Mouse (Mus musculus): ENCODE data around the gene Tmem120b. TPM values are rescaled to one million over a fixed set of nuclear protein-coding genes. Genes with fewer than 3 reads are reported as not detected.

Tmem120b gene
- total and polyA plus RNA-seq, 2 experiments from 2014 or later = 15.3 to 17.7 TPM

GRCm38 (mm10) chr5:123083340-123084050 is 15.3 kb downstream of the Tmem120b start:
- no peak overlapping the region for H3K9ac ChIP-seq (replicated peaks; ENCODE audit: low read length)
- TF ChIP-seq CTCF (IDR thresholded peaks at IDR 0.05; ENCODE audit: low read depth) = no peak
- ATAC-seq (no peak), DNase-seq (ENCODE audit: low spot score) (no peak)
- no peaks in the 10 kb centered on the region for H3K36me3 ChIP-seq (ENCODE audit: insufficient read depth, low read length)
- no peak overlapping the region for H3K27ac ChIP-seq
- H3K4me1 ChIP-seq (ENCODE audit: insufficient read depth, low read length) = no peaks in the 10 kb centered on the region
- H3K4me3 ChIP-seq (ENCODE audit: low read length) = no peak overlapping the region
- H3K9me3 ChIP-seq (ENCODE audit: low read length) = no peaks in the 10 kb centered on the region
- H3K4me2 ChIP-seq (ENCODE audit: low read depth, low read length) = no peak overlapping the region
- H3K27me3 ChIP-seq (ENCODE audit: insufficient read depth, low read length) = no peaks in the 10 kb centered on the region
- WGBS = 69% methylated on average over 13 of the region's 13 CpGs

DNA sequence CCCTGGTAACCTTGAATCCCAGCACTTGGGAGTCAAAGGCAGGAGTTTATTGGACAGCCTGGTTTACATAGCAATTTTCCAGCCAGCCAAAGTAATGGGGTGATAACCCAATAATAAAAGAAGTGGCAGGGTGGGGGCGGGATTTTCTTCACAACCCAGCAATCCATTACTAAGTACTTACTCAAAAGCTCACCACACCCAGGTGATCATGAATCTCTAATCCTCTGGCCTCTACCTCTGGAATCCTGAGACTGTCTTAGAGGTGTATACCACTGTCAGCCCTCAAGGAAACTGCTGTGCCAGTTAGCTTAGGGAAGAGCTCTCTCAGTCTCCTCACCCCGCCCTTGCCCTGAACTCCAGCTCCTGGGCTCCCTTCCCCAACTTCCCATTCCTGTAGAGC is 18.3 kb downstream of the Tmem120b start:
- WGBS = 87% methylated on average over 2 of the region's 2 CpGs
- TF ChIP-seq CTCF (IDR thresholded peaks at IDR 0.05; ENCODE audit: low read depth) = no peak
- no peak for DNase-seq (ENCODE audit: low spot score)
- no peaks in the 10 kb centered on the region for H3K27me3 ChIP-seq (ENCODE audit: insufficient read depth, low read length)
- no peaks in the 10 kb centered on the region for H3K9me3 ChIP-seq (ENCODE audit: low read length)
- no peaks in the 10 kb centered on the region for H3K36me3 ChIP-seq (ENCODE audit: insufficient read depth, low read length)
- H3K27ac ChIP-seq = no peak overlapping the region
- no peaks in the 10 kb centered on the region for H3K4me1 ChIP-seq (ENCODE audit: insufficient read depth, low read length)
- no peak overlapping the region for H3K4me2 ChIP-seq (ENCODE audit: low read depth, low read length)
- ATAC-seq = no peak
- H3K4me3 ChIP-seq (ENCODE audit: low read length) = no peak overlapping the region
- H3K9ac ChIP-seq (replicated peaks; ENCODE audit: low read length) = no peak overlapping the region

- DNase-seq (ENCODE audit: low spot score) = no peak
- no peak for TF ChIP-seq CTCF (IDR thresholded peaks at IDR 0.05; ENCODE audit: low read depth)
- Histone ChIP-seq H3K9ac (replicated peaks; ENCODE audit: low read length) (no peak overlapping the region), H3K4me1 (ENCODE audit: insufficient read depth, low read length) (no peaks in the 10 kb centered on the region), H3K9me3 (ENCODE audit: low read length) (no peaks in the 10 kb centered on the region), H3K27ac (no peak overlapping the region), H3K36me3 (ENCODE audit: insufficient read depth, low read length) (no peaks in the 10 kb centered on the region), H3K4me3 (ENCODE audit: low read length) (no peak overlapping the region), H3K4me2 (ENCODE audit: low read depth, low read length) (no peak overlapping the region), H3K27me3 (ENCODE audit: insufficient read depth, low read length) (no peaks in the 10 kb centered on the region)
- WGBS = 90% methylated on average over 4 of the region's 4 CpGs
- no peak for ATAC-seq
Measured at GRCm38 (mm10) chr5:123088784-123089183, 20.6 kb downstream of the Tmem120b start.

DNA sequence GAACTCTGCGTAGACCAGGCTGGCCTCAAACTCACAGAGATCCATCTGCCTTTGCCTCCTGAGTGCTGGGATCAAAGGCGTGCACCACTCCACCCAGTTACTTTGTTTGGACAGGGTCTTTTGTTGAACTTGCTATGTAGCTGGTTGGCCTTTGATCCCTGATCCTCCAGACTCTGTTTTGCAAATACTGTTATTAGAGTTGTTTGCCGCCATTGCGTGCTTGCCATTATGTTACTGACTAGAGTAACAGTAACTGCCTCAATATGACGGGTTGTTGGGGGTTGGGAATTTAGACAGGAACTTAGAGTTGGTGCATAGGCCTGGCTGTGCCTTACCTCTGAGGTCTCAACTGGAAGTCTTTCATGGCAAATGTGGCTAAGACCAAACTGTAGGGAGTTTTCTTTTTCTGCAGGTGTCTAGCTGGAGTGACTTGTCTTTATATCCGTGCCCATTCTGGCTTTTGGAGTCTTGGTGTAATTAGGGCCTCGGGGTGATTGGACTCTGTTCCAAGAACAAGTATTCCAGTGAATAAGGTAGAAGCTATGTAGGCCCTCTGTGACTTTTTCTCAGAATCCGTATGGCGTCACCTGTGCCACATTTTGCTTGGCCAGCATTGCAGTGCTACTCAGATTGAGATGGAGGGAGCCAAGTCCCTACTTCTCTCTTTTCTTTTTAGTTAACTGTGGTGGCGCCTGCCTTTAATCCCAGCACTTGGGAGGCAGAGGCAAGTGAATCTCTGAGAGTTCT is 22.5 kb downstream of the Tmem120b start:
- H3K9ac ChIP-seq (replicated peaks; ENCODE audit: low read length) = no peak overlapping the region
- no peak for TF ChIP-seq CTCF (IDR thresholded peaks at IDR 0.05; ENCODE audit: low read depth)
- H3K27me3 ChIP-seq (ENCODE audit: insufficient read depth, low read length) = no peaks in the 10 kb centered on the region
- H3K27ac ChIP-seq = no peak overlapping the region
- ATAC-seq (no peak), DNase-seq (ENCODE audit: low spot score) (no peak)
- no peaks in the 10 kb centered on the region for H3K4me1 ChIP-seq (ENCODE audit: insufficient read depth, low read length)
- no peaks in the 10 kb centered on the region for H3K9me3 ChIP-seq (ENCODE audit: low read length)
- 86% methylated on average over 10 of the region's 10 CpGs for WGBS
- H3K4me3 ChIP-seq (ENCODE audit: low read length) = no peak overlapping the region
- H3K36me3 ChIP-seq (ENCODE audit: insufficient read depth, low read length) = no peaks in the 10 kb centered on the region
- H3K4me2 ChIP-seq (ENCODE audit: low read depth, low read length) = no peak overlapping the region

- ATAC-seq (no peak), DNase-seq (ENCODE audit: low spot score) (no peak)
- Histone ChIP-seq H3K9me3 (ENCODE audit: low read length) (no peaks in the 10 kb centered on the region), H3K36me3 (ENCODE audit: insufficient read depth, low read length) (no peaks in the 10 kb centered on the region), H3K27me3 (ENCODE audit: insufficient read depth, low read length) (no peaks in the 10 kb centered on the region), H3K9ac (replicated peaks; ENCODE audit: low read length) (no peak overlapping the region), H3K4me1 (ENCODE audit: insufficient read depth, low read length) (no peaks in the 10 kb centered on the region), H3K27ac (no peak overlapping the region), H3K4me2 (ENCODE audit: low read depth, low read length) (no peak overlapping the region), H3K4me3 (ENCODE audit: low read length) (no peak overlapping the region)
- no peak for TF ChIP-seq CTCF (IDR thresholded peaks at IDR 0.05; ENCODE audit: low read depth)
- 77% methylated on average over 14 of the region's 14 CpGs for WGBS
Measured at GRCm38 (mm10) chr5:123093077-123093633, 24.9 kb downstream of the Tmem120b start.

GRCm38 (mm10) chr5:123094238-123094991 is 26.2 kb downstream of the Tmem120b start:
- WGBS = 64% methylated on average over 25 of the region's 25 CpGs
- TF ChIP-seq CTCF (IDR thresholded peaks at IDR 0.05; ENCODE audit: low read depth) = no peak
- Histone ChIP-seq H3K27me3 (ENCODE audit: insufficient read depth, low read length) (no peaks in the 10 kb centered on the region), H3K27ac (no peak overlapping the region), H3K4me2 (ENCODE audit: low read depth, low read length) (peak overlapping the region; percentile 34), H3K9ac (replicated peaks; ENCODE audit: low read length) (no peak overlapping the region), H3K4me3 (ENCODE audit: low read length) (no peak overlapping the region), H3K4me1 (ENCODE audit: insufficient read depth, low read length) (no peaks in the 10 kb centered on the region), H3K9me3 (ENCODE audit: low read length) (no peaks in the 10 kb centered on the region), H3K36me3 (ENCODE audit: insufficient read depth, low read length) (peaks cover 3% of the 10 kb centered on the region)
- peak; percentile 79 for DNase-seq (ENCODE audit: low spot score)
- no peak; the same call in 1 of the 2 replicates for ATAC-seq
